Mouse (Mus musculus) embryonic facial prominence, embryonic 11.5 days (tissue): ENCODE data around the gene Trpc4ap. TPM values are rescaled to one million over a fixed set of nuclear protein-coding genes. Genes with fewer than 3 reads are reported as not detected.
"Not testable (repeated sequence)": the region's sequence is repeated elsewhere in the genome, so short reads cannot be mapped to it uniquely, and the experiment has no call there.

Experiments used
- ATAC-seq: fragments of 200-750 bp; cut with Nextera tagmentation; replicated peaks from 2 replicates; pipeline ENCODE4 v1.8.0; 2017; ENCODE audit warnings: low read depth; ENCODE audit not compliant: insufficient number of reproducible peaks, low FRiP score, low TSS enrichment
- DNase-seq: peaks from one replicate; pipeline ENCODE4 v3.0.0-alpha.2; 2015; ENCODE audit warnings: low spot score
- H3K27ac ChIP-seq: fragments of 300-500 bp; sonication (generic); replicated peaks from 2 replicates; pipeline ENCODE4 v1.5.1; 2014; ENCODE audit warnings: mild to moderate bottlenecking, low read depth, low read length, control low read depth
- H3K27me3 ChIP-seq: fragments of 300-500 bp; sonication (generic); 2 replicates; pipeline ENCODE4 v1.6.1; 2014; ENCODE audit warnings: mild to moderate bottlenecking, low read length, moderate library complexity, mixed read lengths; ENCODE audit not compliant: control insufficient read depth, insufficient read depth
- H3K36me3 ChIP-seq: fragments of 300-500 bp; sonication (generic); replicated peaks from 2 replicates; pipeline ENCODE4 v1.6.1; 2014; ENCODE audit warnings: low read depth, mild to moderate bottlenecking, low read length, moderate library complexity, mixed read lengths; ENCODE audit not compliant: control insufficient read depth, insufficient read depth
- H3K4me1 ChIP-seq: fragments of 300-500 bp; sonication (generic); 2 replicates; pipeline ENCODE4 v1.6.1; 2014; ENCODE audit warnings: low read length, mixed read lengths; ENCODE audit not compliant: control insufficient read depth, insufficient read depth
- H3K4me2 ChIP-seq: fragments of 300-500 bp; sonication (generic); 2 replicates; pipeline ENCODE4 v1.6.1; 2014; ENCODE audit warnings: low read depth, mild to moderate bottlenecking, control low read depth, low read length, moderate library complexity
- H3K4me3 ChIP-seq: fragments of 300-500 bp; sonication (generic); 2 replicates; pipeline ENCODE4 v1.5.1; 2014; ENCODE audit warnings: low read depth, low read length, control low read depth
- H3K9ac ChIP-seq: fragments of 300-500 bp; sonication (generic); replicated peaks from 2 replicates; pipeline ENCODE4 v1.6.1; 2014; ENCODE audit warnings: mild to moderate bottlenecking, control low read depth, low read length
- H3K9me3 ChIP-seq: fragments of 300-500 bp; sonication (generic); replicated peaks from 2 replicates; pipeline ENCODE4 v1.6.1; 2016; ENCODE audit warnings: mild to moderate bottlenecking, low read length, inconsistent platforms, mixed read lengths; ENCODE audit not compliant: control insufficient read depth
- WGBS: fragments of 180-500 bp; shearing (Covaris S2); extraction: QIAGEN DNeasy Blood & Tissue Kit; methylation state at CpG from one replicate; pipeline ENCODE4 v1.1.7; 2014; 5-methylcytosine and 5-hydroxymethylcytosine counted together
- polyA plus RNA-seq: library from polyadenylated mRNA; unstranded; fragments of >200 nt; fragmentation: Nextera tagmentation; extraction: Ambion mirVana; gene quantifications from 2 replicates; pipeline ENCODE4 v1.2.1, GENCODE M21; 2014

The Trpc4ap gene
- polyA plus RNA-seq, 1 experiment from 2014 or later = 143 TPM

DNA sequence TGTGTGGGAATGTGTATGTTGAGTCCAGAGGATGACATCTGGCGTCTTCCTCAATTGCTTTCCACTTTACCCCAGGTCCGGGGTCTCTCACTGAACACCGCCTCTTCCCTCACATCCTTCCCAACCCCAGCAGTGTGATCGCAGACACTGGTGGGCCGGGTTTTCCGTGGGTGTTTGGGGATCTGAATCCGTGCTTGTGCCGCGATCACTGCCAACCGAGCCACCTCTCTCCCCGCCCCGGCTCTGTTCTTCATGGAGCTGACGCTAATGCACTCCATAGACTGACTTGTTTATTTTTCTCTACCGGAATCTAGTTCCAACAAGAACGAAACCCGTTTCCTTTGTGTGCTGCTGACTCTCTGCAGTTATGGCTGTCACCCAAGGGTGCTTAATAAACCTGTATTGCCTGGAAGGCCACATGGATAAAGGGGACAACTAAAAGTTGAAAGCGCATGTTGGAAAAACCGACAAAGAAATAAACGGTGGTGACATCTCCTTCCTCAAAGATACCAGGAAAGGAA lies 9.3 kb upstream of the Trpc4ap start:
- H3K9ac ChIP-seq = no peak overlapping the region
- H3K4me1 ChIP-seq = no peaks in the 10 kb centered on the region
- H3K27me3 ChIP-seq = no peaks in the 10 kb centered on the region
- ATAC-seq (no peak), DNase-seq (no peak)
- no peaks in the 10 kb centered on the region; the same call in 1 of the 2 replicates for H3K36me3 ChIP-seq
- H3K4me2 ChIP-seq = no peak overlapping the region
- H3K9me3 ChIP-seq = no peaks in the 10 kb centered on the region
- no peak overlapping the region for H3K27ac ChIP-seq
- WGBS = 91% methylated on average over 19 of the region's 19 CpGs
- H3K4me3 ChIP-seq = no peak overlapping the region

DNA sequence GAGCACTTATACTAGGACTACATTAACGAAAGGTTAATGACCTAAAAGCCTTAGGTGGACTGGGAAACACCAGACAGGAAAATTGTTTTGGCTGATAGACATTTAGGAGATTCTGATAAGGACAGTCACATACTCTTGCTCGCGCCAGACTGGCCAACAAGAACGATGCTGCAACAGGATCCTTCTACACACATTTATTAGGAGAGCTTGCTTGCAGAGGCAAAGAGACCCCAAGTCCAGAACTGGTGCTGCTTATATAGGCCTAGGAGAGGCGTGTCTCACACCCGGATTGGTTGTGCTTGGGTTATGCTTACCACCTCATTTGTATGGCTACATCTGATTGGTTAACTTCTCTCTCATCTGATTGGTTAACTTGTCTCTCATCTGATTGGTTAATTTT lies 6.3 kb upstream of the Trpc4ap start:
- not testable (repeated sequence) for DNase-seq, H3K36me3 ChIP-seq, ATAC-seq, H3K9me3 ChIP-seq, H3K4me2 ChIP-seq, H3K27ac ChIP-seq, H3K9ac ChIP-seq, H3K4me3 ChIP-seq, H3K4me1 ChIP-seq, H3K27me3 ChIP-seq
- 91% methylated on average over 6 of the region's 6 CpGs for WGBS

DNA sequence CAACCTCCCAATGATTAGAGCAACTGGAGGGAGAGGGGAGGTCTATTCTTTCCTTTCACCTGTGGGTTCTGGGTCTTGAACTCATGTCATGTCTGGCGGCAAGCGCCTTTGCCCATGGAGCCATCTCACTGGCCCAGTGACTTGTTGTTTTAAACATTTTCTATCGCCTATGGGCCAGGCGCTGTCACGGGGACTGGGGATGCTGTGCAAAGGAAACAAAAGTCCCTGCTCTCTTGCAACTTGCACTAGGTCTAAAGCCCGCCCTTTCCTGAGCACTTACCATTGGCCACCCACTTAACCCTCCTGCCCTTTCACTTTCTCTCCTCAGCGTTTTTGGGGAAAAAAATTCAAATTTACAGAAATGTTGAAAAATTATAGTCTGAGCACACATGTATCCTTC lies 4.7 kb upstream of the Trpc4ap start:
- Histone ChIP-seq H3K36me3 (no peaks in the 10 kb centered on the region), H3K27me3 (no peaks in the 10 kb centered on the region), H3K4me2 (no peak overlapping the region), H3K9me3 (no peaks in the 10 kb centered on the region), H3K27ac (no peak overlapping the region), H3K4me3 (no peak overlapping the region), H3K9ac (no peak overlapping the region), H3K4me1 (no peaks in the 10 kb centered on the region)
- WGBS = 81% methylated on average over 7 of the region's 7 CpGs
- DNase-seq = no peak
- no peak for ATAC-seq

DNA sequence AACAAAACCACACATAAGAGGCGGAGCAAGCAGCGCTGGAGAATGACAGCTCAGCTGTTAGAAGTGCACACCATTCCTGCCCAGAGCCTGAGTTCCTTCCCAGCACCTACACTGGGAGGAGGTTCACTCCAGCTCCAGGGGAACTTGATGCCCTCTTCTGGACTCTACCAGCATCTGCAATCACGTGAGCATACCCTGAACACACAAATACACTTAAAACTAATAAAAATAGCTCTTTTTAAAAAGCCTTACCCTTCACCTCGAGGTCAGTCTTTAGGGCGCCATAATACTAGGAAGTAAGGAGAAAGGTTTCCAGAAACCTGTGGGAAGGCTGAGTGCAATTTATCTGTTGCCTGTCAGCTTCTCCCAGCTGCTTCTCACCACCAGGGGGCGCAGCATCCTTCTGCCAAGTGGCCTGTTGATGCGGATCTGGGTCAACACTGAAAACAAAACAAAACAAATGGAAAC lies 3.9 kb upstream of the Trpc4ap start:
- H3K9me3 ChIP-seq = no peaks in the 10 kb centered on the region
- no peaks in the 10 kb centered on the region for H3K27me3 ChIP-seq
- H3K4me1 ChIP-seq = no peaks in the 10 kb centered on the region
- WGBS = 16% methylated on average over 7 of the region's 7 CpGs
- DNase-seq (peak; percentile 86), ATAC-seq (no peak)
- H3K36me3 ChIP-seq = no peaks in the 10 kb centered on the region
- H3K4me3 ChIP-seq = no peak overlapping the region
- H3K9ac ChIP-seq = no peak overlapping the region
- no peak overlapping the region for H3K4me2 ChIP-seq
- H3K27ac ChIP-seq = no peak overlapping the region

DNA sequence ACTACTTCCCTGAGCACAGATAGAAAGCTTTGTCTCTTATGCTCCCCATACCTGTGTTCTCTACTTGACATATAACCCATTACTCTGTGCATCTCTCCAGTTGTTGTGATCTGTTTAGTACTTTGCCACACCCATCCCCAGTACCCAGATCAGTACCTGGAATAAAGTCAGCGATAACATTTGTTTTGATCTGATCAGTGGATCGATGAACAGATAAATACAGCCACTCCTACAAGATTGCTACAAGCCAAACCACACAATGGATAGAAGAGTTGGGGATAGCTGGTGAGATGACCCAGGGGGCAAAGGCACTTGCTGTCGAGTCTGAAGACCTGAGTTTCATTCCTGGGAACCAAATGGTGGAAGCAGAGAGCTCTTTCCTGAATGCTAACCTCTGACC lies 3.1 kb upstream of the Trpc4ap start:
- H3K27me3 ChIP-seq = no peaks in the 10 kb centered on the region
- H3K27ac ChIP-seq = no peak overlapping the region
- H3K4me2 ChIP-seq = no peak overlapping the region
- no peak overlapping the region for H3K9ac ChIP-seq
- WGBS = 71% methylated on average over 3 of the region's 3 CpGs
- no peak for DNase-seq
- H3K4me1 ChIP-seq = no peaks in the 10 kb centered on the region
- H3K9me3 ChIP-seq = no peaks in the 10 kb centered on the region
- H3K36me3 ChIP-seq = no peaks in the 10 kb centered on the region
- ATAC-seq = no peak
- no peak overlapping the region for H3K4me3 ChIP-seq

DNA sequence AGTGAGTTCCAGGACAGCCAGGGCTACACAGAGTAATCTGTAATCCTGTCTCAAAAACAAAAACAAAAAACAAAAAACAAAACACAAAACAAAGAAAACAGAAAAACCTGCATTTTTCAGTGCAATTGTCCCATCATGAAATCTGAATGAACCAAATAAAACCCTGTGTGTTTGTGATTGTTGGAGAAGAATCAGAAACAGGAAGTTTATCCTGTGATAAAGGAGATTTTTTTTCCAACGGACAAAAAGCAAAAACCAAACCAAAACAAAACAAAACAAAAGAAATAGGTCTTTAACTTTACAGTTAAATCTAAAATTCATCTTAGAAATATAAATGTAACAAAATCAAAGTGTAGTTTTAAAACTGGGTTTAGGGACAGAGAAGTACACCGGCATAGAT lies 2.4 kb upstream of the Trpc4ap start:
- Histone ChIP-seq H3K4me3 (no peak overlapping the region), H3K27ac (no peak overlapping the region), H3K9me3 (no peaks in the 10 kb centered on the region), H3K9ac (no peak overlapping the region), H3K27me3 (no peaks in the 10 kb centered on the region), H3K4me1 (no peaks in the 10 kb centered on the region), H3K4me2 (no peak overlapping the region), H3K36me3 (no peaks in the 10 kb centered on the region)
- no peak for DNase-seq
- 74% methylated on average over 2 of the region's 2 CpGs for WGBS
- no peak for ATAC-seq

DNA sequence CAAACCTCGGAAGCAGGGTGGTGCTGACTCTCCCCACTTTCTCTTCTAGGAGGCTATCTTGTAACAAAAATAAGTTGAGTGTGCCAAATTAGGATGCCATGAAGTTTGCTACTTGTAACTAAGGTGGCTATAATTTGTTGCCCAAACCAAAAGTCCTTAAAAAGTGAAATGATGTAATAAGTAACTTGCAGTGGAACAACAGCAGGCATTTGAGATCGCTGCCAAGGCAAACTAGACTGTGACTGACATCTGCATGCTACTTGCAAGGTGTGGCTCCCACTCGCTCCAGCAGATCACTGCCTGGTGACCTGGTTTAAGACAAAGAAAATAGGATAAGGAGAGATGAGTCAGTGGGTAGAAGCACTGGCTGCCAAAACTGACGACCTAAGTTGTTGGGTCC lies 952 bp upstream of the Trpc4ap start:
- 84% methylated on average over 4 of the region's 4 CpGs for WGBS
- H3K27me3 ChIP-seq = no peaks in the 10 kb centered on the region
- no peaks in the 10 kb centered on the region for H3K36me3 ChIP-seq
- ATAC-seq (no peak), DNase-seq (no peak)
- H3K4me3 ChIP-seq = no peak overlapping the region
- no peak overlapping the region for H3K4me2 ChIP-seq
- H3K9me3 ChIP-seq = no peaks in the 10 kb centered on the region
- no peak overlapping the region for H3K27ac ChIP-seq
- no peak overlapping the region for H3K9ac ChIP-seq
- H3K4me1 ChIP-seq = no peaks in the 10 kb centered on the region

DNA sequence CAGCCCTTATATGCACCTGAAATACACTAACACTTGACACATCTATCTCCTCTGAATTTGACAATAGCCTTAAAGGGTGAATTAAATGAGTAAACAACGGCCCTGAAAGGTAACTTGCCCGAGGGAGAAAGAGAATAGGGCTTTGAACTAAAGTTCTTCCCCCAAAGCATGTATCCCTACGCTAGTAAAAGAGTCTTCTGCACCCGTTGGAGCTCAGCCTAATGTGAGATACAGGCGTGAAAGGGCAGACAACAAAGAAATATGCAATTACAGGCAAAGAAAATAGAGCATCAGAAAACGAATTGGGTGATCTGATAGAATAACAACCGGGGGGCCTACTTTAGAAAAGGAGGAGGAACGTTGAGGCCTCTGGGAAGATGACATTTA lies 855 bp downstream of the Trpc4ap start:
- DNase-seq (peak; percentile 3), ATAC-seq (no peak)
- Histone ChIP-seq H3K36me3 (no peaks in the 10 kb centered on the region), H3K27me3 (no peaks in the 10 kb centered on the region), H3K9ac (peak overlapping the region; percentile 93), H3K9me3 (no peaks in the 10 kb centered on the region), H3K4me2 (peak overlapping the region; percentile 66), H3K27ac (0 out of 2 replicates have a peak overlapping the region, but pooled peaks have one; percentile 74), H3K4me1 (no peaks in the 10 kb centered on the region), H3K4me3 (peak overlapping the region; percentile 75)
- WGBS = 9% methylated on average over 8 of the region's 8 CpGs
